Mouse (Mus musculus): ENCODE data around the gene Fam163a.

DNA sequence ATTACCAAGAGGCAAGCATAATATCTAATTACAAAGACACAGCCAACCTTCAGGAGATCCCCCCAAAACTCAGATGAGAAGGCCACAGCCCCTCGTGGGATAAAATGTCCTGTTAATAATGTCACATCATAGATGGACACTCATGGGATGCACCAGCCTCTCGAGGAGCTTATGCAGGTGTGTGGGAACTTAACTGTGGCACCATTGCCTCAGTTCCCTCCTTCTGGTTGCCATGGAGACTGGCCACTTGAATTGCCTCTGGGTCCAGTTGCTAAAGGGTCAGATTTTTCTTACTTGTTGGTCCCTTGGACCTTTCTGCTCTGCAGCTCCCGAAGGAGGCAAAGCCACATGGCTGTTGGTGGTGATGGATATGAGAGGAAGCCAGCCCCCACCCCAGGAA is 127.2 kb downstream of the Fam163a start:
- TF ChIP-seq CTCF (IDR thresholded peaks at IDR 0.05) (no peak), EP300 (IDR thresholded peaks at IDR 0.05) (no peak)
